Mouse (Mus musculus): ENCODE data around the gene Tmem240. TPM values are rescaled to one million over a fixed set of nuclear protein-coding genes. Genes with fewer than 3 reads are reported as not detected.
"Not testable (repeated sequence)": the region's sequence is repeated elsewhere in the genome, so short reads cannot be mapped to it uniquely, and the experiment has no call there.

Tmem240 gene
- total RNA-seq, 1 experiment from 2014 or later, result 0.86 TPM

DNA sequence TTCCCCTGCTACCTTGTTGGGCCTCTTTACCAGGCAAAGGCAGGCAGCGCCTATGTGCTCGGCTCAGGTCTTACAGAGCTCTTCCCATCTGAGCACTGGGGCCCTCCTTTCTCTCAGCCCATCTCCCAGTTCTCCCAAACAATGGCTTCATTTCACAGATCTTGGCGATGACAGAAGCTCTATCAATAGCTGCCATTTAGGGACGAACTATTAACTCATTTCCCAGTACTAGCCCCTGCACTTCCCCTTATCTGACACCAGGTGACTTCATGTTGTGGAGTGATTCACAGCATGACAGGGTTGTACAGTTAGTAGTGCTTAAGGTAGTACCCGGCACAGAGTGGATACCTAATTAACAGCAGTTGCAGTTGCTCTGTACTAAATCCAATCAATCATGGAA is 51.2 kb downstream of the Tmem240 start, which contains the start of gene Tmem88b:
Tmem88b (minus strand) TSS at position 56 of the 400 bp plus-strand sequence.
- ATAC-seq (replicated peaks; ENCODE audit: insufficient number of reproducible peaks, low FRiP score, low TSS enrichment, poor library complexity, severe bottlenecking), result no peak

DNA sequence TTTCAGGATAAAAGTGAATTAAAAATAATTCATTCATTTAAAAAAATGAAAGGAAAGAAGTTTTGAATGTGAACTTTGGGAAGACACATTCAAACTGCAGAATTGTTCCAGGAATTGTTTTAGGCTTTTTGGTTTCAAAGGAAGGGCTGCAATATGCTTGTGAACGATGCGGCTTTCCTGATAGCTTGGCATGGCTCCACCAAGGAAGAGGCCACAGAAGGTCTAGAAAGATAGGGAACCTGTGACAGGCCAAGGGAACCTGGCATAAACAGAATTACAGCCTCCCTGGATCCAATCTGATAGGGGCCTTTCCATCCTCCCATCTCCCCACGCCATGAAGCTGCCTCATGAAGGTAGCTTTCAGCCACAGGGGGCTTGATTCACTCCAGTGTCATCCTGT is 53.7 kb downstream of the Tmem240 start:
- no peak for ATAC-seq (replicated peaks; ENCODE audit: insufficient number of reproducible peaks, low FRiP score, low TSS enrichment, poor library complexity, severe bottlenecking)

DNA sequence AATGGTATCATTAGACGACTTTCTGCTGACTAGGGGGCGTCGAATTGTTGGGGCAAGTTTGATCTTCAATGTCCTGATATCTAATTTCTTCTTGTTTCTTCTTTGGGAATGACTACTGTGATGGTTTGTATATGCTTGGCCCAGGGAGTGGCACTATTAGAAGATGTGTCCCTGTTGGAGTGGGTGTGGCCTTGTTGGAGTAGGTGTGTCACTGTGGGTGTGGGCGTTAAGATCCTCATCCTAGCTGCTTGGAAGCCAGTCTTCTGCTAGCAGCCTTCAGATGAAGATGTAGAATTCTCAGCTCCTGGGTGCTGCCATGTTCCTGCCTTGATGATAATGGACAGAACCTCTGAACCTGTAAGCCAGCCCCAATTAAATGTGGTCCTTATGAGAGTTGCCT is 54.2 kb downstream of the Tmem240 start:
- ATAC-seq (replicated peaks; ENCODE audit: insufficient number of reproducible peaks, low FRiP score, low TSS enrichment, poor library complexity, severe bottlenecking), result not testable (repeated sequence)

DNA sequence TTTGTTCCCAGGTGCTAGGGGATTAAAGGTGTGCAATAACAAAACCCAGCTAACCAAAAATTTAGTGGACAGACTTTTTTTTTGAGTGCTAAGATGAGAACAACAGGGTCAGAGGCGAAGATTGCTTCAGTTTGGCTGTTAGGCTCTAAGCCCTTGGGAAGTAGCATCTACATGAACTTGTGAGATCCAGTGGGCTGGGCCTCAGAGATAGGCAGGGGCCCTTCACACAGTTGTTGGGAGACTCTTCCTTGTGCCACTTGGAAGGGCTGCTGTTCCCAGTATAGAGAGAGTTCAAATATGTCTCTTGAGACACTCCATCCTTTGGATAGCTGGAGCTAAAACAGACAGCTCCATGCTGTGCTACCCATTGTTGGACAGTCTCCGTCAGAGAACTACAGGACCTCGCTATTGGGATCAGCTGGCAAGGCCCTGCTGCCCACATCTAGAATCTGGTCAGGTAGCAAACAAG is 55.5 kb downstream of the Tmem240 start, which contains the start of gene Ankrd65:
Ankrd65 (plus strand) TSS at position 419 of the 469 bp plus-strand sequence.
- no peak for ATAC-seq (replicated peaks; ENCODE audit: insufficient number of reproducible peaks, low FRiP score, low TSS enrichment, poor library complexity, severe bottlenecking)

Other genes with a start within 250 kb of the Tmem240 start
- 150 to 269 TPM (median 199 TPM) in 3 replicates for gene Gnb1, start 243.4 kb upstream of the Tmem240 start, total RNA-seq (2017)
- 392 to 513 TPM (median 506 TPM) in 3 replicates for gene Nadk, start 172.4 kb upstream of the Tmem240 start, total RNA-seq (2017)
- gene Slc35e2, start 133.4 kb upstream of the Tmem240 start, total RNA-seq (2017), result 6.5 to 13.6 TPM (median 9.2 TPM) in 3 replicates
- gene Cdk11b, start 109.9 kb upstream of the Tmem240 start, total RNA-seq (2017), result 145 to 205 TPM (median 169 TPM) in 3 replicates
- gene Gm10563, start 89.4 kb upstream of the Tmem240 start, total RNA-seq (2017), result not detected in 3 replicates
- gene Mmp23, start 81.4 kb upstream of the Tmem240 start, total RNA-seq (2017), result not detected in 3 replicates
- gene Mib2, start 65.6 kb upstream of the Tmem240 start, total RNA-seq (2017), result 14.3 to 35.4 TPM (median 16.5 TPM) in 3 replicates
- 0.21 to 0.68 TPM (median 0.48 TPM) in 3 replicates for gene Fndc10, start 40.5 kb upstream of the Tmem240 start, total RNA-seq (2017)
- 131 to 171 TPM (median 143 TPM) in 3 replicates for gene Ssu72, start 30.0 kb upstream of the Tmem240 start, total RNA-seq (2017)
- 24.8 to 30.3 TPM (median 26.4 TPM) in 3 replicates for gene Atad3a, start 26.3 kb downstream of the Tmem240 start, total RNA-seq (2017)
- 0.49 to 1.3 TPM in 2 of 3 replicates, not detected in the other for gene Vwa1, start 39.9 kb downstream of the Tmem240 start, total RNA-seq (2017)
- not detected in 3 replicates for gene Tmem88b, start 51.1 kb downstream of the Tmem240 start, total RNA-seq (2017)
- gene Ankrd65, start 55.6 kb downstream of the Tmem240 start, total RNA-seq (2017), result not detected in 3 replicates
- gene Mrpl20, start 68.1 kb downstream of the Tmem240 start, total RNA-seq (2017), result 39.1 to 56.7 TPM (median 44.1 TPM) in 3 replicates
- gene Ccnl2, start 77.7 kb downstream of the Tmem240 start, total RNA-seq (2017), result 228 to 239 TPM (median 228 TPM) in 3 replicates
- 102 to 125 TPM (median 108 TPM) in 3 replicates for gene Aurkaip1, start 96.5 kb downstream of the Tmem240 start, total RNA-seq (2017)
- 0.29 to 15.8 TPM (median 2.0 TPM) in 3 replicates for gene Mxra8, start 104.9 kb downstream of the Tmem240 start, total RNA-seq (2017)
- gene Dvl1, start 112.6 kb downstream of the Tmem240 start, total RNA-seq (2017), result 18.8 to 30.1 TPM (median 27.0 TPM) in 3 replicates
- gene Tas1r3, start 128.6 kb downstream of the Tmem240 start, total RNA-seq (2017), result 0.29 to 1.6 TPM (median 0.64 TPM) in 3 replicates
- gene Cptp, start 134.6 kb downstream of the Tmem240 start, total RNA-seq (2017), result 5.7 to 8.4 TPM (median 6.6 TPM) in 3 replicates
- 21.5 to 28.1 TPM (median 24.5 TPM) in 3 replicates for gene Ints11, start 134.7 kb downstream of the Tmem240 start, total RNA-seq (2017)
- gene Pusl1, start 157.0 kb downstream of the Tmem240 start, total RNA-seq (2017), result 3.8 to 12.8 TPM (median 10.3 TPM) in 3 replicates
- 17.2 to 19.3 TPM (median 17.3 TPM) in 3 replicates for gene Acap3, start 157.0 kb downstream of the Tmem240 start, total RNA-seq (2017)
- 79.0 to 128 TPM (median 101 TPM) in 3 replicates for gene Ube2j2, start 209.0 kb downstream of the Tmem240 start, total RNA-seq (2017)
- gene C1qtnf12, start 227.5 kb downstream of the Tmem240 start, total RNA-seq (2017), result 0.85 to 1.4 TPM in 2 of 3 replicates, not detected in the other

Measured in monocyte, adult 5-6 weeks (primary cell).